Mouse (Mus musculus): ENCODE data around the gene Cpz.

GRCm38 (mm10) chr5:35551855-35552837 lies 26.6 kb upstream of the Cpz start:
- TF ChIP-seq CTCF (IDR thresholded peaks at IDR 0.05; ENCODE audit: low read depth) (no peak), EP300 (IDR thresholded peaks at IDR 0.05; ENCODE audit: low read depth) (no peak)
